Mouse (Mus musculus): ENCODE data around the gene Pold2. TPM values are rescaled to one million over a fixed set of nuclear protein-coding genes. Genes with fewer than 3 reads are reported as not detected.

Gene Pold2
- polyA plus RNA-seq, 1 experiment from 2014 or later, result 127 TPM

DNA sequence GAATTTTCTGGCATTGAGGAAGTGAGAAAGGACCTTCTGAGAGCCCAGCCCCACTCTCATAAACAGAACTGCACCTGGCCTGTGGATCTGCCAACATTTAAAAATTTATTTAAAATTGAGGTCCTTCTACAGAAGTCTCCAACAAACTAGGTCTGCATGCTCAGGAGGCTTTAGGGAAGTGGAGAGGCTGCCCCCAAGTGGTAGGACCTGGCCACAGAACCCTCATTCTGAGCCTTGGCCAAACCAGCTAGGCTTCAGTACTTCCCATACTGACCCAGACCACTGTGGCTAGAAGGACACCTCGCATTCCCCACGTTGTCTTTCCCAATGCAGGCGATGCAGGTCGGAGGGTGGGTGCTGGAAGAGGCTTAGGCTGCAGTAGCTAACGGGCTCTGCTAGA lies 34.5 kb upstream of the Pold2 start:
- ATAC-seq (ENCODE audit: insufficient number of reproducible peaks, insufficient read depth, low FRiP score, low TSS enrichment, low read depth), result no peak
- H3K4me1 ChIP-seq (replicated peaks), result no peaks in the 10 kb centered on the region
- WGBS, result 31% methylated on average over 5 of the region's 5 CpGs
- no peak overlapping the region for H3K9ac ChIP-seq (replicated peaks)
- no peak overlapping the region for H3K27ac ChIP-seq
- no peaks in the 10 kb centered on the region for H3K9me3 ChIP-seq
- H3K4me2 ChIP-seq, result no peak overlapping the region
- H3K4me3 ChIP-seq (replicated peaks), result no peak overlapping the region
- no peaks in the 10 kb centered on the region for H3K36me3 ChIP-seq
- H3K27me3 ChIP-seq, result 0 out of 2 replicates have a peak, but pooled peaks cover 7% of the 10 kb centered on the region

DNA sequence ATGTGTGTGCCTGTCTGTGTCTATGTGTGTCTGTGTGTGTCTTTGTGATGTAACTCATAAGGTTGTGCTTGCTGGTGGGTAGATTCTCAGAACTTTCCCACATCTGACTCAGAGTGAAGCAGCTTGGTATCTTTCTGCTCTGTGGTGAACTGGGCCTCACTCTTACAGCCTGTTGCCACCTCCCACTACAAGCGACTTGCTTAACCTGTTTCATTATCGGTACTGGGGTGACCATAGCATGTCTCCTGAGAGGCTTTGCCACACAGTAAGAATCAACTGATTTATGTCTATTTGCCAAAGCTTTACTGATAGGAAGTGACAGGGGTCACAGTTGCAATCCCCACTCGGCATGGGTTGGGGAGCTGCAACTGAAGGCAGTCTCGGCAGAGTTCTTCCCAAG lies 30.6 kb upstream of the Pold2 start:
- Histone ChIP-seq H3K27me3 (no peaks in the 10 kb centered on the region), H3K9me3 (no peaks in the 10 kb centered on the region), H3K36me3 (no peaks in the 10 kb centered on the region), H3K27ac (no peak overlapping the region), H3K9ac (replicated peaks) (no peak overlapping the region), H3K4me2 (no peak overlapping the region), H3K4me3 (replicated peaks) (no peak overlapping the region), H3K4me1 (replicated peaks) (no peaks in the 10 kb centered on the region; the same call in 1 of the 2 replicates)
- 81% methylated on average over 4 of the region's 4 CpGs for WGBS
- no peak for ATAC-seq (ENCODE audit: insufficient number of reproducible peaks, insufficient read depth, low FRiP score, low TSS enrichment, low read depth)

DNA sequence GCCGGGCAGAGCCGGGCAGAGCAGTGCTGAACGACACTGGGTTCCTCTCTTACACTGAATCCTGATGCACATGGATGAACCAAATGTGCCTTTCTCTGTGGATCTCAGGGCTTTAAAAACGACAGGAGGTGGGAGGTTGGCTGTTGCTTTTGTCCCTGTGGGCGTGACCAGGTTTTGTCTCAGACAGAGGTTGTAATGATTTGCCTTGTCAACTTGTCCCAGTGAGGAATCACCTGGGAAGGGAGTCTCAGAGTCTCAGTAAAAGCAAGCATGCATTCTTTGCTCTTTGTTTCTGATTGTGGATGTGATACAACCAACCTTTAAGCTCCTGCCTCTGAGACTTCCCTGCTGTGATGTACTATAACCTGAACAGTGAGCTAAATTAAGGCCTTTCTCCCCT lies 29.0 kb upstream of the Pold2 start:
- Histone ChIP-seq H3K4me2 (no peak overlapping the region), H3K9me3 (no peaks in the 10 kb centered on the region), H3K36me3 (no peaks in the 10 kb centered on the region), H3K9ac (replicated peaks) (no peak overlapping the region), H3K27me3 (peaks cover 10% of the 10 kb centered on the region; the same call in 1 of the 2 replicates), H3K4me3 (replicated peaks) (no peak overlapping the region), H3K4me1 (replicated peaks) (peaks cover 9% of the 10 kb centered on the region), H3K27ac (no peak overlapping the region)
- ATAC-seq (ENCODE audit: insufficient number of reproducible peaks, insufficient read depth, low FRiP score, low TSS enrichment, low read depth), result no peak
- 66% methylated on average over 5 of the region's 5 CpGs for WGBS

DNA sequence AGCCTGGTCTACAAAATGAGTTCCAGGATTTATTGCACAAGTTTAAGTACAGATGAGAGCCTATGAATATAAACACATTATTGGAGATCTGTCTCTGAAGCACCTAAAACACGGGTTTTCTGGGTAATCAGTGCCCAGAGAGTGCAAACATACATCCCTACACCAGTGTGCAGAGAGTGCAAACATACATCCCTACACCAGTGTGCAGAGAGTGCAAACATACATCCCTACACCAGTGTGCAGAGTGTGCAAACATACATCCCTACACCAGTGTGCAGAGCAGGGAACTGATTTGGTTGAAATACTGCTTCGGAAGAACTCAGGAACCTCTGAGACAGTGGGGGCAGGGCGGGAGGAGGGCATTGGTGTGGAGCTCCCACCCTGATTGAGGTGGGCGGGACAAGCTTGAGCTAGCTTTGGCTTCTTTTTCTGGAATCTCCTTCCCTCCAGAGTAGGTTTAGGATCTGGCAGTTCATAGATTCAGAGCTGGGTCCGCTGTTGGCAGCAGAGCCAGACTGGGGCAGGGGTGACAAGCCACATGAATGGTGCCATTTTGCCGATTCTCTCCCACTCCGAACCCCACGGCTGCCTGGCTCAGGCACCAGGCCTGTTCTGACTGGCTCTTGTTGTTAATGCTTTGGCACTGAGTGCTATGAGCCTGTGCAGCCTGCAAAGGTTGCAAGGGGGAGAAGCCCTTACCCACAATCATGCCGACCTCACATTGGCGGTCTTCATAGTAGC lies 27.9 kb upstream of the Pold2 start:
- peaks cover 18% of the 10 kb centered on the region; the same call in 1 of the 2 replicates for H3K27me3 ChIP-seq
- H3K9ac ChIP-seq (replicated peaks), result no peak overlapping the region
- no peak overlapping the region for H3K27ac ChIP-seq
- no peaks in the 10 kb centered on the region for H3K36me3 ChIP-seq
- H3K9me3 ChIP-seq, result no peaks in the 10 kb centered on the region
- 80% methylated on average over 10 of the region's 10 CpGs for WGBS
- H3K4me3 ChIP-seq (replicated peaks), result no peak overlapping the region
- H3K4me1 ChIP-seq (replicated peaks), result peaks cover 20% of the 10 kb centered on the region
- no peak for ATAC-seq (ENCODE audit: insufficient number of reproducible peaks, insufficient read depth, low FRiP score, low TSS enrichment, low read depth)
- H3K4me2 ChIP-seq, result no peak overlapping the region

DNA sequence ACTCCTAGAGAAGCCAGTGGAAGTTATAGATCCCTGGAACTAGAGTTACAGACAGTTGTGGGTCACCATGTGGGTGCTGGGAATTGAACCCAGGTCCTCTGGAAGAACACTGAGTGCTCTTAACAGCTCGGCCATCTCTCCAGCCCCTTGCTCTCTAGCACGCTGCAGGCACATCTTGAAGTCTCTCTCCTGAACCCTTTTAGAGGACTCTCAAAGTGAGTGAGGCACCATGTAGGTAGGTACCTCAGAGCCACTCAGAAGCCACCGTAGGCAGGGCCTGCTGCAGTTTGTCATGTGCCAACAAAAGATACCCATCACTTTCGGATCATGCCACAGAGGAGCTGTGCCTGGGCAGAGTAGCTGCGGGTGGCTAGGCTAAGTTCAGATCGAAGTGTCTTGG lies 26.8 kb upstream of the Pold2 start:
- H3K4me3 ChIP-seq (replicated peaks), result no peak overlapping the region
- ATAC-seq (ENCODE audit: insufficient number of reproducible peaks, insufficient read depth, low FRiP score, low TSS enrichment, low read depth), result no peak
- no peak overlapping the region for H3K9ac ChIP-seq (replicated peaks)
- no peak overlapping the region for H3K4me2 ChIP-seq
- no peaks in the 10 kb centered on the region for H3K9me3 ChIP-seq
- H3K27me3 ChIP-seq, result peaks cover 28% of the 10 kb centered on the region
- H3K4me1 ChIP-seq (replicated peaks), result peaks cover 20% of the 10 kb centered on the region
- no peaks in the 10 kb centered on the region for H3K36me3 ChIP-seq
- WGBS, result 93% methylated on average over 6 of the region's 6 CpGs
- no peak overlapping the region for H3K27ac ChIP-seq

DNA sequence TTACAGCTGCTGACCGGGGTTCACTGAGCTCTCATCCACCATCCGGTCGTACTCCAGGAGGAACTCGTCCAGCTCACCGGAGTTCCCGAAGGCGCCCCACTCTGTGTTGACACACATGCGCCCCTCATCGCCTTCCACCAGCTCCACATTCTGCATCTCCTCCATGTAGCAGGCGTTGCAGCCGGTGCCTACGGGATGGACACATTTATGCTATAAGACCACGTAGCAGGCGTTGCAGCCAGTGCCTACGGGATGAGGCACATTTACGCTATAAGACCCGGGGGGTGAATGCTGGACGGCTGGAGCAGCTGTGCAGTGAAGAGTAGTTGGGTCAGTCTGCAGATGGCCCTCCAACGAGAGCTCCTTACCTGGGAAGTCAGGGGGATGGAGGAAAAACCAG lies 26.3 kb upstream of the Pold2 start:
- H3K9me3 ChIP-seq, result no peaks in the 10 kb centered on the region
- 0 out of 2 replicates have a peak overlapping the region, but pooled peaks have one; percentile 24 for H3K9ac ChIP-seq (replicated peaks)
- no peak for ATAC-seq (ENCODE audit: insufficient number of reproducible peaks, insufficient read depth, low FRiP score, low TSS enrichment, low read depth)
- 83% methylated on average over 19 of the region's 19 CpGs for WGBS
- peaks cover 32% of the 10 kb centered on the region for H3K27me3 ChIP-seq
- H3K36me3 ChIP-seq, result no peaks in the 10 kb centered on the region
- H3K4me2 ChIP-seq, result no peak overlapping the region
- H3K4me3 ChIP-seq (replicated peaks), result no peak overlapping the region
- no peak overlapping the region for H3K27ac ChIP-seq
- peaks cover 20% of the 10 kb centered on the region for H3K4me1 ChIP-seq (replicated peaks)

GRCm38 (mm10) chr11:5903844-5904243 lies 25.8 kb upstream of the Pold2 start:
- 0 out of 2 replicates have a peak overlapping the region, but pooled peaks have one; percentile 24 for H3K9ac ChIP-seq (replicated peaks)
- ATAC-seq (ENCODE audit: insufficient number of reproducible peaks, insufficient read depth, low FRiP score, low TSS enrichment, low read depth), result no peak
- peaks cover 20% of the 10 kb centered on the region for H3K4me1 ChIP-seq (replicated peaks)
- 89% methylated on average over 2 of the region's 2 CpGs for WGBS
- H3K4me3 ChIP-seq (replicated peaks), result no peak overlapping the region
- peaks cover 37% of the 10 kb centered on the region for H3K27me3 ChIP-seq
- H3K36me3 ChIP-seq, result no peaks in the 10 kb centered on the region
- no peak overlapping the region for H3K27ac ChIP-seq
- no peaks in the 10 kb centered on the region for H3K9me3 ChIP-seq
- no peak overlapping the region for H3K4me2 ChIP-seq

- H3K9me3 ChIP-seq, result no peaks in the 10 kb centered on the region
- no peak; the same call in 1 of the 2 replicates for ATAC-seq (ENCODE audit: insufficient number of reproducible peaks, insufficient read depth, low FRiP score, low TSS enrichment, low read depth)
- no peaks in the 10 kb centered on the region for H3K36me3 ChIP-seq
- no peak overlapping the region for H3K27ac ChIP-seq
- WGBS, result 15% methylated on average over 6 of the region's 6 CpGs
- H3K9ac ChIP-seq (replicated peaks), result peak overlapping the region; percentile 59; the same call in 1 of the 2 replicates
- H3K4me2 ChIP-seq, result peak overlapping the region; percentile 69
- H3K4me1 ChIP-seq (replicated peaks), result peaks cover 27% of the 10 kb centered on the region
- H3K27me3 ChIP-seq, result peaks cover 51% of the 10 kb centered on the region
- H3K4me3 ChIP-seq (replicated peaks), result peak overlapping the region; percentile 45
Observed at GRCm38 (mm10) chr11:5902390-5902789, 24.3 kb upstream of the Pold2 start.

GRCm38 (mm10) chr11:5901950-5902349 lies 23.9 kb upstream of the Pold2 start:
- no peaks in the 10 kb centered on the region for H3K9me3 ChIP-seq
- H3K27me3 ChIP-seq, result peaks cover 56% of the 10 kb centered on the region
- H3K36me3 ChIP-seq, result no peaks in the 10 kb centered on the region
- peak overlapping the region; percentile 69 for H3K4me2 ChIP-seq
- H3K4me3 ChIP-seq (replicated peaks), result peak overlapping the region; percentile 45
- peak; percentile 57; the same call in 1 of the 2 replicates for ATAC-seq (ENCODE audit: insufficient number of reproducible peaks, insufficient read depth, low FRiP score, low TSS enrichment, low read depth)
- H3K4me1 ChIP-seq (replicated peaks), result peaks cover 31% of the 10 kb centered on the region
- peak overlapping the region; percentile 59 for H3K9ac ChIP-seq (replicated peaks)
- no peak overlapping the region for H3K27ac ChIP-seq
- WGBS, result under 1% methylated on average over 32 of the region's 32 CpGs

- Histone ChIP-seq H3K4me1 (replicated peaks) (peaks cover 33% of the 10 kb centered on the region), H3K36me3 (no peaks in the 10 kb centered on the region), H3K9me3 (no peaks in the 10 kb centered on the region), H3K27ac (no peak overlapping the region), H3K4me2 (peak overlapping the region; percentile 69), H3K9ac (replicated peaks) (peak overlapping the region; percentile 59), H3K27me3 (peaks cover 62% of the 10 kb centered on the region), H3K4me3 (replicated peaks) (peak overlapping the region; percentile 45)
- ATAC-seq (ENCODE audit: insufficient number of reproducible peaks, insufficient read depth, low FRiP score, low TSS enrichment, low read depth), result no peak
- WGBS, result 25% methylated on average over 3 of the region's 3 CpGs
Observed at GRCm38 (mm10) chr11:5901320-5901719, 23.2 kb upstream of the Pold2 start.

GRCm38 (mm10) chr11:5899286-5899685 lies 21.2 kb upstream of the Pold2 start:
- peaks cover 39% of the 10 kb centered on the region for H3K4me1 ChIP-seq (replicated peaks)
- 87% methylated on average over 10 of the region's 10 CpGs for WGBS
- ATAC-seq (ENCODE audit: insufficient number of reproducible peaks, insufficient read depth, low FRiP score, low TSS enrichment, low read depth), result no peak

More at GRCm38 (mm10) chr11:5899286-5899685, 21.2 kb upstream of the Pold2 start:
- H3K4me2 ChIP-seq, result no peak overlapping the region
- no peak overlapping the region for H3K4me3 ChIP-seq (replicated peaks)
- H3K9ac ChIP-seq (replicated peaks), result no peak overlapping the region
- H3K36me3 ChIP-seq, result no peaks in the 10 kb centered on the region
- H3K9me3 ChIP-seq, result no peaks in the 10 kb centered on the region
- no peak overlapping the region for H3K27ac ChIP-seq
- peaks cover 68% of the 10 kb centered on the region for H3K27me3 ChIP-seq

All from limb, embryonic 12.5 days (tissue).